Mouse (Mus musculus): ENCODE data around the gene Erc2.

Erc2 gene

DNA sequence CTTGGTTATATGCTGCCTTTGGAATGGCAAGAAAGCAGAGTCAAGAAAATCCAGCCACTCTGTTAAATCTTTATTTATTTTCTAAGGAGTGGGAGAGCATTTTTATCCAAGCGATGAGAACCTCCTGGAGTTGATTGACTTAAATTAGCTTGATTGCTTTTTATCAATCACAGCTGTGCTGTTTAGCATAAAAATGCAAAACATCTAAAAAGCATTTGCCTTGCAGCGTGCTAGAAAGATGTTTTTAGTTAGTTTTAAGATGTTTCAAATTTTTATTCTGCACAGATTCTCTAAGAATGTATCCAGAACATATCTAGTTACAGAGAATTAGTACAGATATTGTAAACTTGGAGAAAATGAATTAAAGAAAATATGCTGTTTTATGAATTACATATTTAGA lies 315.7 kb downstream of the Erc2 start:
- no peak for DNase-seq (ENCODE audit: low spot score in 2 of 2)

GRCm38 (mm10) chr14:27945276-27945675 lies 323.0 kb downstream of the Erc2 start:
- DNase-seq (ENCODE audit: low spot score in 2 of 2) = no peak

- DNase-seq (ENCODE audit: low spot score in 2 of 2) = no peak
These were observed 324.0 kb downstream of the Erc2 start for GRCm38 (mm10) chr14:27946211-27946610.

- no peak for DNase-seq (ENCODE audit: low spot score in 2 of 2)
These were observed 326.2 kb downstream of the Erc2 start for GRCm38 (mm10) chr14:27948391-27948790.

GRCm38 (mm10) chr14:27953814-27954213 lies 331.6 kb downstream of the Erc2 start:
- no peak for DNase-seq (ENCODE audit: low spot score in 2 of 2)

DNA sequence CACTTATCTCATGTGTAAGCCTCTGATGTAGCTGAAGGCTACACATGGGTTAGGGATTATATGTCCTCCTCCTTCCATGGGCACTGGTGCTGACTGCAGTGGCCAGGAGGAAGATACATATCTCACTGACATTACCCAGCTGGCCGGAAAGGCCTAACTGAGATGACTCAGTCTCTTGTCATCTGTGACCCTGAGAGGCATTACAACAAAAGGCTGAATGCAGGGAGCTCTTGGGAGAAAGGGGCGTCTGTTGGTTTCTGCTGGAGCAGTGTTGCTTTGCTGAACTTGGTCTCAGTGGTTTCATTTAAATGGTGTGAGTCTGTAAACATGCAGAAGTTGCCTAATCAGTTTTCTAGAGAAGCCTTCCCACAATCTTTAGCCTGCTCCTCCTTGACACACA lies 334.6 kb downstream of the Erc2 start:
- no peak for DNase-seq (ENCODE audit: low spot score in 2 of 2)

DNA sequence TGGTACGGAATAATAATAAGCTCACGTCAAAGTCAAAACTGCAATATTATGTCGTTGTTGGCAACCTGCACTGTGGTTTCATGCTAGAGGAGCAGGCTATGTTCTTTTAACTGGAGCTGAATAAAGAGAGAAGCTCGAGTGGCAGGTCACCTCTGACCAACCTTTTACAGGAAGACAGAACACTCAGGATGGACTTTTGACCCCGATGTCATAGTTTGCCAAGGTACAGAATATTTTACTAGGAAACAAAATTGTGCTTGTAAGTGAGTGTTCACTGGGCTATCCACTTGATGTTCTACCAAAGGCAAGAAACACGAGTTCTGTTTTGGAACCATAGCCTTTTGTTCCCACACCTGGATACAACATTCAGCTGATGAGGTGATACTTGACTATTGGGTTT lies 351.5 kb downstream of the Erc2 start:
- no peak for DNase-seq (ENCODE audit: low spot score in 2 of 2)

DNA sequence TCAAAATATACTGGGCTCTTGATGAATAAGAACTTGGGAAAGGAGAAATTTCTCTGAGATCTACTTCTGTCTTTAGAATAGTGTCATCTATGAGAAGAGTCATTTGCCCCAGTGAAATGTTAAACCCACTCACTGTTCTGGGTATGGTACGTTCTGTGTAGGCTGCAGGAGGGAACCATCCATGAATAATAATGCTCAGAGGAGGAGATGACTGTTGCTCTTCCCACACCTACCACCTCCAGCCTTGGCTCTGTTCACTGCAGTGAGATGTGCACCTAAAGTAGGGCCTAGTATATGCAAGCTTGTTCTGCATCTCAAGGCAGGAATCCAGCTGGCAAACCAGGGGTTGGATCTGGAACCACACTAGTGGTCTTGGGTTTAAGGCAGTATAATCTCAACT lies 353.4 kb downstream of the Erc2 start:
- DNase-seq (ENCODE audit: low spot score in 2 of 2) = peak; percentile 71 to 79

DNA sequence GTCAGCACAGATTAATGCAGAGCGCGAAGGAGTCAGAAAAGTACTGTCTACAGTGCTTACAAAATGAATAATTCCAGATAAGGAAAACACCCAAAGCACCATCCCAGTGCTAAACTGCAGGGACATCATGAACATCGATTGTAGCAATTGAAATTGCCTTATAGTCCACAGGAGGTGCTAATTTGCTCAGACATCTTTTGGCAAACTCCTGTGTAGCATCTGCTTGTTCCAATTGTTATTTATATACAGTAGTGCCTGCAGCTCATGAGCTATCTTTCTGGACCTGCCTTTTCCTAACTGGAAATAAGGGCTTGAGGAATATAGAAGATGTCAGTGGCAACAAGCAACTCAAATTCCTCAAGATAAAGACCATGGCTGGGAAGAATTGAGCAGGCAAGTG lies 362.5 kb downstream of the Erc2 start:
- DNase-seq (ENCODE audit: low spot score in 2 of 2) = peak; percentile 21 to 49

DNA sequence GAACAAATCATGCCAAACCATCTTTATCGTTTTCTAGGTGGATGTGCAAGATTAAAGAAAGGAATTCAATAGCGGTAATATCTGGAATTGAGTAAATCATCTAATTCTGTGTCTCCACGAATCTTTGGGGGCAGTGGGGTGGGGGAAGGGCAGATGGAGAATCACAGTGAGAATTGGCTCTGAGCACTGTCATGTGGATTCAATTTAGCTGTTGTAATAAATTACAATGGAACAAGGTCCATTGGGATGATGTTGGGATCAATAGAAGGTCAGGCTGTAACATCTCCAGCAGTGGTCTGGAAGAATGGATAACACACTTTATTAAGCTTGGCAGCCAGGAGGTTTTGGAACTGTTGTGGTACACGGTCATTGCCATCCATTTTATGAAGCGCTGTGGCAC lies 363.0 kb downstream of the Erc2 start:
- DNase-seq (ENCODE audit: low spot score in 2 of 2) = no peak

DNA sequence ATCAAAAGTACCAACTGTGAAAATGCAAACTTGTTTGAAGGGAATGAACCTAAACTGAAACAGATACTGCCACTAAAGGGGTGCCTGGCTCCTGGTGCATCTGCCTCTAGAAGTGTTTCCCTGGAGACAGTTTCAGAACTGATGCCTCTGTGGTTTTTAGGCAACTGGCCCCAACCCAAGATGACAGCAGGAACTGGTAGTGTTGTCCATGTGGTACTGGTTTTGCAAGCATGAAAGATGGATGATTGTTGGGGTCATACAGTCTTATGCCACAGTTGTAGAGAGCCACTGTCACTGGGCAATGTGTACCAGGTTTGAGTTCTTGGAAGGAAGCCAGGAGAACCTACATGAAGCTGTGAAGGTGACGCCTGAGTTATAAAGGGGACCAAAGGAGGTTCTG lies 365.2 kb downstream of the Erc2 start:
- DNase-seq (ENCODE audit: low spot score in 2 of 2) = no peak

DNA sequence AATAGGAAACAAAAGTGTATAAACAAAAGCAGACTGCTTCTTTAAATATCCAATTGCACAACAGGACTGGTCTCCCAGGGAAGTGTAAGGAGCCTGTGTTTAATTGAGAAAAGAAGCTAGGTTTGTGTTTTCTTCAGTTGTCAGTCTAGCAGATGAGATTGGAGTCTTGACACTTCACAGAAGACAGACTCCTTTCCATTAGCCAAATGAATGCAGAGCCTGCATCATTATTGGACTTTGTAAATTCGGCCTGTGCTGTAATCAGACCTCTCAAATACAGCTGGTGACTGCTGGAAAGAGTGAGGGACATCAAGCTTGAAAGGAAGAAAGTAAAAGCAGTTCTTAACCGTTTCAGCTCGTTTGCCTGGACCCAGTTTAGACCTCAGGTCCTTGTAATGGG lies 376.3 kb downstream of the Erc2 start:
- no peak for DNase-seq (ENCODE audit: low spot score in 2 of 2)

GRCm38 (mm10) chr14:28004023-28004422 lies 381.8 kb downstream of the Erc2 start:
- DNase-seq (ENCODE audit: low spot score in 2 of 2) = peak in 1 of 2 experiments; percentile 31

DNA sequence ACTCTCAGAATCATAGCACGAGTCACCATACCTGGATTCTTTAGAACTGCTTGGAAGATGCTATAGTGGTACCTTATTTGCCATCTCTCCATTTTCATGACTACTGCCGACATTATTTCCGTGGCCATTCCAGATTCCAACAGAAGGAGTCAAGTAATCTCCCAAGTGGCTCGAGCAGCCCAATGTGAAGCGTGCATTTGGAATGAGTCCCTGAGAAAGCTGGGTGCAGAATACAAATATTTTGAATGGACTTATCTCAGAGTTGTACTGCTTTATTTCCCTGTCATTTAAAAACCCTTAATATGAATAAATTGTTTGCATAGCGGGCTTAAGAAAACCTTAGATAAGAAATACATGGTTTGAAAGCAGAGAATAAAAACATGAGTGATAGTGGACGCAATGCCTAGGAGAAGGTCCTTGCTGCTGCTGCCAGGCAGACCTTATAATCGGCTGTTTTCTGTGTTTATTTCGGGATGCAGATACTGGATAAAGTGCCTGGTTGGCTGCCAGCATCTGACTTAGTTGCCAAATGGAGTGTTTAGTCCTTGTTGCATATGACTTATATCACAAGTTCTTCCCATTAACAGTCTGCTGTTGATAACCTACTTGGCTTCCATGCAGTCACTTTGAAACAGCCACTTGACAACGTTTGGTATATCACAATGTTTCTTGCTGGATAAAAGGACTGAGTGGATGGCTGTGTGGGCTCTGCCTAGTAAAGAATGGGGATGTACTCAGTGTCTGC lies 388.5 kb downstream of the Erc2 start:
- no peak for DNase-seq (ENCODE audit: low spot score in 2 of 2)

- DNase-seq (ENCODE audit: low spot score in 2 of 2) = no peak
These were observed 401.0 kb downstream of the Erc2 start for GRCm38 (mm10) chr14:28023199-28023598.

DNA sequence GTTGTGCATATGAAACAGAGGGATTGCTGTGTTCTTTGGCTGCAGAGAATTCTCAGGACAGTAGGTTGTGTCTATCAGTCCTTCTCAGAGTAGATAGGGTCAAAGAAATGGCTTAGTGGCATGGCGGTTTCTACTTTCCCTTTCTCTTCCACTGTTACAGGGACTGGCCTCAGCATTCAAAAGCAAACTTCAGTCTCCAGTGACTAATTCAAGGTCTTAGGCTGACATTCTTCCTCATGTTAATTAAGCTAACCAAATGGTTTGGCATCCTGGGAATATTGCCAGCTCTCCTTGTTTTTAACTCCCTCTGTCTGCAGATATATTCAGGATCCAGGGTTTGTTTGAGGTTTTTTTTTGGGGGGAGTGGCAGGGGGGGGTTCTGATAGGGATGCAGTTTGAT lies 408.6 kb downstream of the Erc2 start:
- DNase-seq (ENCODE audit: low spot score in 2 of 2) = no peak

- DNase-seq (ENCODE audit: low spot score in 2 of 2) = no peak
These were observed 412.8 kb downstream of the Erc2 start for GRCm38 (mm10) chr14:28035013-28035412.

GRCm38 (mm10) chr14:28043095-28043494 lies 420.9 kb downstream of the Erc2 start:
- no peak for DNase-seq (ENCODE audit: low spot score in 2 of 2)

DNA sequence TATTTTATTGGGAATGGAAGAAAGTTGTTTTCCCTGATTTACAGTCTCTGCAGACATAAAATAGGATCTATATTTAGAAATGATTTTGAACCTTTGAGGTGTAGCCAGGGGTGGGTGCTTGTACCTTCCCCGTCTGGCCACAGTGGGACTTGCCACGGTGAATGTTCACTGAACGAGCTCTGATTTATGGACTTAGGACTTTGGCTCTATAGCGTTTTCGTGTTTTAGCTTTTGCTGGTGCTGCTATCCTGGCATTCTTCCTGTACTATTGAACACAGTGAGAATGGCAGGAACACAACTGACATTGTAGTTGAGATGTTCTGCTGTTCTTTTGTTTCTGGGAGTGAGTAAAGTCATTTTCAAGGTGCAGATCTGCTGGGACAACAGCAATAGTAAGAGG lies 429.4 kb downstream of the Erc2 start:
- DNase-seq (ENCODE audit: low spot score in 2 of 2) = no peak

DNA sequence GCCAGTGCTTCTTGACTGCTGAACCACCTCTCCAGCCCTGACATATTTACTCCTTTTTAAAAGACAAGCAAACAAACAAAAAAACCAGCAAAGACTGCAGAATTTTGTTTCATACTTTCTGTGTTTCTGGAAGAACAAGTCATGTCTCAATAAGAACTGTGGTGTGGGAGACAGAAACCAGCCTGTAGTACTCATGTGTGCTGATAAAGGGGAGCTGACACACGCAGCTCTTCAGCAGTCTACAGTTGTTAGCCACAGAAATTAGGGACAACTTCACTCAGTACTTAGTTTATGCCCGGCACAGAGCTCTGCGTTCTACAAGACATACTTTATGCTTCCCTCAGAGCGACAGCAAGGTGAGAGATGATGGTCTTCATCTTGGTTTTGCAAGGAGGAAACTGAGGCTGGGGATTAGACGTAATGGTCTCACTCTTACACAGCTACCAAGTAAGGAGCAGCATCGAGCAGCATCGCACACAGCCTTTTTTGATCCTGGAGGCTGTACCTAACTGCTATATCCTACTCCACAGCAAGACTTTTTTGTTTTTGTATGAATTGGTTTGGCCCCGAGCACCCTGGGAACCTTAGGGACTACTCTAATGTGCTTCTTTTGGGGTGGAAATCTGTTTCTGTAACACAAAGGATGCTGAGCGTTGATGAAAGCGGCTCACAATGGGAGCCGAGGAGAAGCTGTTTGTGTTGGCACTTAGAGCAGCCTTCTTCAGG lies 435.1 kb downstream of the Erc2 start:
- DNase-seq (ENCODE audit: low spot score in 2 of 2) = no peak

DNA sequence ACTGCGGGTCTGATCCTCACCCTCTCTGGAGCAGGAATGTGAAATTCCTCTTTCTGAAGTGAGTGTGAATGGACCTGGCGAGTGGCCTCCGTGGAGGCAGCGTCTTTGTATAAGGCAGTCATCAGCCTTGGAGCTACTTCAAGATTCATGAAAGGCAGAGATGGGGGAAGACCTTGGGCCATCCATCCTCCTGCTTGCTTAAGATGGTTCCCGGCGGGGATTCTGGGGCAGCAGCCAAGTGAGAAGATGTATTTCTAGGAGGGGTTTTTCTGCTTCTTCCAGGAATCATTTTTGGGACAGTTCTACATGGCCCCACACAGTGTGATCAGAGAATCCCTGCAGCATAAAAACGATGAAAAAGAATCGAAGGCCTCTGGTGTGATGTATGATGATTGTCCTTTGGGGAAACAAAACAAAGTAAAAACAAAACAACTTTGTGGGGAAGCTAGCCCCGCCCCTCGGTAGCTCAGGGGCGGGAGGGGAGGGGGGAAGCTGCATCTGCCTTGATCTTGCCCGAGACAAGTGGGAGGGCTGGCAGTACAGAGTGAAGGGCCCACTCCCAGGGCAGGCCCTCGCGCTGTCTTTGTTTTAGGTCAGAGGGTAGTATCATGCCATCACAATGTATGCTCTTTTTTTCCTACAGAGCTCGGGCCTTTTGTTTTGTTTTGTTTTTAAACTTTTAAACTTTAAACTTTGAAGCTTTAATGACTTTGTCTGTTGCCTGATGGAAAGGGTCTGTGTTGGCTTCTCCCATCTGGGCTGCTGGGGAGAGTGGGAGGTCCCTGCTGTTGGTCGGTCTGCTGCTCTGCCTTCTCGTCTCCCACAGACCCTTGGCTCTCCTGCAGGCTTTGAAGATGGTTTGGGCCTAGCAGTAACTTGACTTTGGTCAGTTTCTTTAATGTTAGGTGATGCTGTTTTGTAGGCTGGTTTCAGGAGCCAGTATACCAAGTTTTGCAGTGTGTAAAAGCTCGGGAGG lies 435.9 kb downstream of the Erc2 start:
- no peak for DNase-seq (ENCODE audit: low spot score in 2 of 2)

DNA sequence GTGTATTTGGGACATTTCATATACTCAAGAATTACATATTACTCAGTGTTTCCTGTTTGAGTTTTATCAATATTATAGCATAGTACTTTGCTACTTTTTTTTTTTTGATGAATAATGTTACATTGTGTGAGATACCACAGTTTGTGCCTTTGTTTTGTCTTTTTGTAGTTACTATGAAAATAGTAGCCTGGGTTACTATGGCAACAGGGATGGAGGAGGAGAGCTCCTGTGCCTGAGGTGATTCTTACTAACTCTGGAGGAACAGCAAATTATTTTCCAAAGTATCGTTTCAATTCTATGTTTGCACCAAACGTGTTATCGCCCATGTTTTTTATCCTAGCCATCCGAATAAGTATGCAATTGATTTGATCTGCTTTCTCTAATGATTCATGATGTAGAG lies 438.7 kb downstream of the Erc2 start:
- DNase-seq (ENCODE audit: low spot score in 2 of 2) = no peak
